Mouse (Mus musculus): ENCODE data around the gene Mgat5. TPM values are rescaled to one million over a fixed set of nuclear protein-coding genes. Genes with fewer than 3 reads are reported as not detected.

Mgat5 gene
- total RNA-seq, 1 experiment = 11.0 TPM

DNA sequence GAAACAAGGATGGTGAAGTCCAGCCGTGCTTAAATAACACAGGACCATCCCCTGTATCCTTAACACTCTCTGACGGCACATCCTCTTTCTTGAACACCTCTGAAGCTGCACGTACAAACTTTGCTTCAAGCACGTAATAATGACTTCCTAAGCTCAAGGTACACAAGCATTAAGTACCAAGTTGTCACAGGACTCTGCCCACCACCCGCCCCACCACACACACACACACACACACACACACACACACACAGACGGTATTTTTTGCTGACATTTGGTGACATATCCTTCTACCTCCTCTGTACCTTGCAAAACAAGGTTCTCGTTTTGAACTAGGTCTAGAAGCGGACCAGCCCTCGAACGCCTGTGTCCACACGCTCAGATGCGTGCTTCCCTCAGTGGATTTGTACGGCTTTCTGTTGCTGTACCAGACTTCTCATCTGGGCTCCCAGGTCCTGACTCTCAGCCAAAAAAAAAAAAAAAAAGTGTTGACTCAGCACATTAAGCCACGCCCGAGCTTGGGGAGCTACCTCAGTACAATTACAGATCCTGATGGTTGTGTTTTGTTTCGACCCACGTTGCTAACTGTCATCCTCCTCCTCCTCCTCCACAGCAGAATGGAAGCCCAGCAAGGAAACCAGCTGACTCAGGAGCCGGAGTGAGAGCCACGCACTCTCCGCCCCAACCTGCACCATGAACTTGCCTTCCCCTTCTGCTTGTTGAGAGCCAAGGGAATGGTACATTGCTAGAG, 101.4 kb downstream of the Mgat5 start:
- no peak overlapping the region for H3K27ac ChIP-seq (ENCODE audit: insufficient read depth, low read depth, low read length, poor library complexity, severe bottlenecking)
- no peak for DNase-seq (ENCODE audit: low read depth, low spot score)
- H3K9me3 ChIP-seq (ENCODE audit: control insufficient read depth, insufficient read depth, low read depth, low read length) = no peaks in the 10 kb centered on the region
- in situ Hi-C loops (cut with MboI; ENCODE audit: low sequenced_read_pairs in 2 of 2, unreplicated experiment in 2 of 2) = no loop called here
- H3K4me1 ChIP-seq (ENCODE audit: control insufficient read depth in 2 of 2, insufficient read depth in 2 of 2, low read length in 2 of 2, poor library complexity in 1 of 2) = no peaks in the 10 kb centered on the region
- TF ChIP-seq HCFC1 (IDR thresholded peaks at IDR 0.05; ENCODE audit: borderline replicate concordance, insufficient read depth, low read length) (no peak), MAFK (IDR thresholded peaks at IDR 0.05; ENCODE audit: insufficient read depth, low read depth, low read length) (peak; percentile 99), ZC3H11A (IDR thresholded peaks at IDR 0.05; ENCODE audit: borderline replicate concordance, low read depth, low read length) (no peak), ZNF384 (IDR thresholded peaks at IDR 0.05; ENCODE audit: low read depth, low read length) (peak; percentile 84), CHD2 (IDR thresholded peaks at IDR 0.05; ENCODE audit: low read depth, low read length) (no peak)
- peaks cover 1% of the 10 kb centered on the region for H3K36me3 ChIP-seq (ENCODE audit: control insufficient read depth, insufficient read depth, low read length, poor library complexity, severe bottlenecking)
- H3K9ac ChIP-seq (ENCODE audit: insufficient read depth, low read depth, low read length, poor library complexity, severe bottlenecking) = no peak overlapping the region
- no peak overlapping the region for H3K4me3 ChIP-seq (ENCODE audit: insufficient read depth in 1 of 2, low read depth in 1 of 2, low read length in 2 of 2, poor library complexity in 1 of 2, severe bottlenecking in 1 of 2)

DNA sequence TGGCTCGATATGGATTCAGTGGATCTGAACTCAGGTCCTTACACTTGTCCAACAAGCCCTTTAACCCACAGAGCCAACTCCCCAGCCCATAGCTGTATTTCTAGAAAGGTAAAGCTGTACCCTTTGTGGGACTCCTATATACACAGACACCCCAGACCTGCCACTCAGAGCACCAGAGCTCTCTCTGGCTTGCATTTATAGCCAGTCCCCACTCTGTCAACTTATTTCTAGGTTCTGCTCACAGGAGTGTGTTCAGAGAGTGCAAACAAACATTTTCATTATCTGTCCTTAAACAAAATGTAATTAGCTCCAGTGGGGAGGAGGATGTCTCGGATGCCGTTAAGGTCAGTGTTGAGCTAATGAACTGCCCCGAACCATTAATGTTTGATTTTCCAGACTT, 102.5 kb downstream of the Mgat5 start:
- Histone ChIP-seq H3K4me1 (ENCODE audit: control insufficient read depth in 2 of 2, insufficient read depth in 2 of 2, low read length in 2 of 2, poor library complexity in 1 of 2) (no peaks in the 10 kb centered on the region), H3K9me3 (ENCODE audit: control insufficient read depth, insufficient read depth, low read depth, low read length) (no peaks in the 10 kb centered on the region), H3K4me3 (ENCODE audit: insufficient read depth in 1 of 2, low read depth in 1 of 2, low read length in 2 of 2, poor library complexity in 1 of 2, severe bottlenecking in 1 of 2) (no peak overlapping the region), H3K36me3 (ENCODE audit: control insufficient read depth, insufficient read depth, low read length, poor library complexity, severe bottlenecking) (peaks cover 1% of the 10 kb centered on the region), H3K9ac (ENCODE audit: insufficient read depth, low read depth, low read length, poor library complexity, severe bottlenecking) (no peak overlapping the region), H3K27ac (ENCODE audit: insufficient read depth, low read depth, low read length, poor library complexity, severe bottlenecking) (no peak overlapping the region)
- in situ Hi-C loops (cut with MboI; ENCODE audit: low sequenced_read_pairs in 2 of 2, unreplicated experiment in 2 of 2) = no loop called here
- TF ChIP-seq MAFK (IDR thresholded peaks at IDR 0.05; ENCODE audit: insufficient read depth, low read depth, low read length) (no peak), ZC3H11A (IDR thresholded peaks at IDR 0.05; ENCODE audit: borderline replicate concordance, low read depth, low read length) (no peak), HCFC1 (IDR thresholded peaks at IDR 0.05; ENCODE audit: borderline replicate concordance, insufficient read depth, low read length) (no peak), ZNF384 (IDR thresholded peaks at IDR 0.05; ENCODE audit: low read depth, low read length) (no peak), CHD2 (IDR thresholded peaks at IDR 0.05; ENCODE audit: low read depth, low read length) (no peak)
- DNase-seq (ENCODE audit: low read depth, low spot score) = no peak

DNA sequence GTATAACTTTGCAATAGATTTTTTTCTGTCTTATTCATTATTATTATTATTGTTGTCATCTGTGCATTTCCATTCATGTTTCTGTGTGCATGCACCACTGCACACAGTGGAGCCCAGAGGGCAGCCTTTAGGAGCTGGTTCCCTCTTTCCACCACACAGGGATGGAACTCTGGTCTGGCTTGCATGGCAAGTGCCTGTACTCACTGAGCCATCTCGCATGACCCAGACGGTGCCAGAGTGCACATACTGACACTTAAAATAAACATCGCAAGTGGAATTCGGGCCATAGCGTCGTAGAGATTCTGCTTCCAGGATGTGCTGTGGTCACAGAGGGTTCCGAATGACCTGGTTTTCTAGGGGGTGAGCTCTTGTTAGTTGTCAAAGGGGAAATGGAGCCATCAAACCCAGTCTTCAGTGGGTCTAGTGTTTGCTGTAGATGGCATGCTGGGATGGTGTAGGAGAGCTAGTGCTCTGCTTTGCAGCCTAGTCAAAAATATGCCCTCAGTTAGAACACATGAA, 103.5 kb downstream of the Mgat5 start:
- H3K4me3 ChIP-seq (ENCODE audit: insufficient read depth in 1 of 2, low read depth in 1 of 2, low read length in 2 of 2, poor library complexity in 1 of 2, severe bottlenecking in 1 of 2) = no peak overlapping the region
- H3K27ac ChIP-seq (ENCODE audit: insufficient read depth, low read depth, low read length, poor library complexity, severe bottlenecking) = no peak overlapping the region
- TF ChIP-seq ZNF384 (IDR thresholded peaks at IDR 0.05; ENCODE audit: low read depth, low read length) = no peak
- no peak for TF ChIP-seq ZC3H11A (IDR thresholded peaks at IDR 0.05; ENCODE audit: borderline replicate concordance, low read depth, low read length)
- TF ChIP-seq MAFK (IDR thresholded peaks at IDR 0.05; ENCODE audit: insufficient read depth, low read depth, low read length) = no peak
- DNase-seq (ENCODE audit: low read depth, low spot score) = no peak
- H3K9ac ChIP-seq (ENCODE audit: insufficient read depth, low read depth, low read length, poor library complexity, severe bottlenecking) = no peak overlapping the region
- H3K36me3 ChIP-seq (ENCODE audit: control insufficient read depth, insufficient read depth, low read length, poor library complexity, severe bottlenecking) = peaks cover 1% of the 10 kb centered on the region
- H3K4me1 ChIP-seq (ENCODE audit: control insufficient read depth in 2 of 2, insufficient read depth in 2 of 2, low read length in 2 of 2, poor library complexity in 1 of 2) = no peaks in the 10 kb centered on the region; a peak in 1 of 4 replicates
- H3K9me3 ChIP-seq (ENCODE audit: control insufficient read depth, insufficient read depth, low read depth, low read length) = no peaks in the 10 kb centered on the region
- in situ Hi-C loops (cut with MboI; ENCODE audit: low sequenced_read_pairs in 2 of 2, unreplicated experiment in 2 of 2) = no loop called here

DNA sequence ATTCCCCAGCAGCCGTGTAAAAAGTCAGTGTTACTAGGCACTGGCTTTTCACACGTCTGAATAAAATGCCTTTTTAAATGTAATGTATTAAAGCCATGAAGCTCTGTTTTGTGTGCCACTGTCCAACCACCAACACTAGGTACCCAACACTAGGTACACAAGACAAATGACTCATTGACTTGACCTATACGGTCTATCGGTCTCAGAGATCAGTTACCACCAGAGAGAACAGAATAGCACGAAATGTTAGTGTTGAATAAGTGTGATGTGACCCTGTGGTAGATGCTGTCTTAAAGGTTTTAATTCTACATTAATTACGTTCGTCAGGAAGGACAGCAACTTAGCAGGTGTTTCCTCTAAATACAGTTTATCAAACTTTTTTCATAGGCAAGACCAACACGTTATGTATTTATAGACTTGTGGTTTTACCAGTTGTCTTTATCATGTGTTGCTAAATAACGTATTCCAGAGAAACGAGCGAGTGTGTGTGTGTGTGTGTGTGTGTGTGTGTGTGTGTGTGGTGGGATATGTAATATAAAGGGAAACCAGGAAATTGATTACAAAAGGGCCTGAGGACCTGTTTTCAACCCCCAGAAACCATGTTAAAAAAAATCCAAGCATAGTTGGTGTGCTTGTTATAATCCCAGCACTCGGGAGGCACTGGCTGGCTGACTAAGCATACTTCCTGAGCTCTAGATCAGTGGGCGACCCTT, 104.3 kb downstream of the Mgat5 start:
- H3K36me3 ChIP-seq (ENCODE audit: control insufficient read depth, insufficient read depth, low read length, poor library complexity, severe bottlenecking) = peaks cover 1% of the 10 kb centered on the region
- TF ChIP-seq ZC3H11A (IDR thresholded peaks at IDR 0.05; ENCODE audit: borderline replicate concordance, low read depth, low read length) (no peak), ZNF384 (IDR thresholded peaks at IDR 0.05; ENCODE audit: low read depth, low read length) (no peak), HCFC1 (IDR thresholded peaks at IDR 0.05; ENCODE audit: borderline replicate concordance, insufficient read depth, low read length) (no peak), CHD2 (IDR thresholded peaks at IDR 0.05; ENCODE audit: low read depth, low read length) (no peak), MAFK (IDR thresholded peaks at IDR 0.05; ENCODE audit: insufficient read depth, low read depth, low read length) (no peak)
- no peaks in the 10 kb centered on the region for H3K9me3 ChIP-seq (ENCODE audit: control insufficient read depth, insufficient read depth, low read depth, low read length)
- peaks cover 0 to 6% of the 10 kb centered on the region in 2 experiments; a peak in 1 of 4 replicates for H3K4me1 ChIP-seq (ENCODE audit: control insufficient read depth in 2 of 2, insufficient read depth in 2 of 2, low read length in 2 of 2, poor library complexity in 1 of 2)
- no peak for DNase-seq (ENCODE audit: low read depth, low spot score)
- H3K27ac ChIP-seq (ENCODE audit: insufficient read depth, low read depth, low read length, poor library complexity, severe bottlenecking) = no peak overlapping the region
- in situ Hi-C loops (cut with MboI; ENCODE audit: low sequenced_read_pairs in 2 of 2, unreplicated experiment in 2 of 2) = no loop called here
- H3K4me3 ChIP-seq (ENCODE audit: insufficient read depth in 1 of 2, low read depth in 1 of 2, low read length in 2 of 2, poor library complexity in 1 of 2, severe bottlenecking in 1 of 2) = no peak overlapping the region
- H3K9ac ChIP-seq (ENCODE audit: insufficient read depth, low read depth, low read length, poor library complexity, severe bottlenecking) = no peak overlapping the region
